Mouse (Mus musculus) megakaryocyte, embryonic 14.5 days (primary cell): ENCODE data around the gene Myh7b.

Experiments used
- FLI1 ChIP-seq: IDR thresholded peaks from 2 replicates; pipeline ENCODE4 v1.6.1; 2012; ENCODE audit warnings: low read length, inconsistent platforms, mixed read lengths
- GATA1 ChIP-seq: IDR thresholded peaks from 3 replicates; pipeline ENCODE4 v1.6.1; 2012; ENCODE audit warnings: mixed read lengths, low read length, inconsistent platforms, borderline replicate concordance

DNA sequence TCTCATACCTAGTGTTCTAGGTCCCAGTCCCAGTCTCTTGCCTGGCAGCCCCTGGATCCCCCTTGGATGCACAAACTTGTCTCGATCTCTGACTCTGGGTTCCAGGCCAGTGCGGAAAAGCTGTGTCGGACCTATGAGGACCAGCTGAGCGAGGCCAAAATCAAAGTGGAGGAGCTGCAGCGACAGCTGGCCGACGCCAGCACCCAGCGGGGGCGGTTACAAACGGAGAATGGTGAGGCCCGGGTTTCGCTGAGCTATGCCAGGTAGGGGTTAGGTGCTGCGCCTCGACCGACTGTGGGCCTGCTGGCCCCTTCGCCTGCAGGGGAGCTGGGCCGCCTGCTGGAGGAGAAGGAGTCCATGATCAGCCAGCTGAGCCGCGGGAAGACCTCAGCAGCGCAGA, 19.1 kb downstream of the Myh7b start:
- TF ChIP-seq GATA1 (no peak), FLI1 (no peak)
